Mouse (Mus musculus) heart, adult 8-10 months (tissue): ENCODE results near the gene Olfr695. TPM values are rescaled to one million over a fixed set of nuclear protein-coding genes. Genes with fewer than 3 reads are reported as not detected.
"Not testable (repeated sequence)": the region's sequence is repeated elsewhere in the genome, so short reads cannot be mapped to it uniquely, and the experiment has no call there.

Source experiments
- DNase-seq: peaks from one replicate; pipeline ENCODE4 v3.0.0; 2022; ENCODE audit warnings: low spot score
- total RNA-seq, 4 experiments: library from RNA; stranded (reverse); gene quantifications; 2 replicates each; pipeline ENCODE4 v1.2.4; 2022

Gene Olfr695
- not detected for total RNA-seq

GRCm38 (mm10) chr7:106716296-106716695, at the start of gene Olfr695:
Olfr695 (minus strand) TSS chr7:106716396.
- no peak for DNase-seq

- DNase-seq, result not testable (repeated sequence)
Measured at GRCm38 (mm10) chr7:106761008-106761407, 44.8 kb upstream of the Olfr695 start.

DNA sequence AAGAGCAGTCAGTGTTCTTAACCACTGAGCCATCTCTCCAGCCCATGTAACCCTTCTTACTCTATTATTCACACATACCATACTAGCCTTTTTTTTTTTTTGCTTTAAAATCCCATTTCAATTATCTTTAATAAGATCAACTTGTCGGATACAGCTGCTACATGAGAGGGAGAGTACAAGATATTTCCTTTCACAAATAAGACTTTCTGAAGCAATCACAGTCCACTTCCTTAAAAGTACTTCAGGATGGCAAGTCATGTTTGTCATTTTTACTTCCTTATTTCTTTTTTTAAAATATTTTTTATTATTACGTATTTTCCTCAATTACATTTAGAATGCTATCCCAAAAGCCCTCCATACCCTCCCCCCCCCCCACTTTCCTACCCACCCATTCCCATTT, 42.6 kb upstream of the Olfr695 start:
- no peak for DNase-seq

GRCm38 (mm10) chr7:106755297-106755696, 39.1 kb upstream of the Olfr695 start, which contains the start of gene Olfr698:
Olfr698 (minus strand) TSS chr7:106755397.
- no peak for DNase-seq

DNA sequence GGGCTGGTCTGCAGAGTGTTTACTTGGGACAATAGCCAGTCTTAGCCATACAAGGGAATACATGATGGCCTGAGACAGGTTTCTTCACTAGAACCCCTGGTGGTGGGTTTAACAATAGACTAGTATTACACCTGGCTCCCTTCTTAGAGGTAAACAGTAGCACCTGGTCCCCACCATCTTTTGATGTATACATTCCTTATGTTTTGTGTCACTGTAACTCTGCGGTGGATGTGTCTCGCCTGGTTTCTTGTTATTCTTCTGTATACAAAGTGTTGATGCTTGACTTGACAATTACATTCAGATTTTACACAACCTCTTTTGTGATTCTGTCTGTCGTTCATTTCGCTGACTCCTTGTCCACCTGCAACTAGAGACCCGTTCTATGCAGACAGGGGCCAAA, 29.6 kb upstream of the Olfr695 start:
- no peak for DNase-seq

- no peak for DNase-seq
Measured at GRCm38 (mm10) chr7:106742343-106742742, 26.1 kb upstream of the Olfr695 start, which contains the start of gene Olfr697. Olfr697 (minus strand) TSS chr7:106742443.

DNA sequence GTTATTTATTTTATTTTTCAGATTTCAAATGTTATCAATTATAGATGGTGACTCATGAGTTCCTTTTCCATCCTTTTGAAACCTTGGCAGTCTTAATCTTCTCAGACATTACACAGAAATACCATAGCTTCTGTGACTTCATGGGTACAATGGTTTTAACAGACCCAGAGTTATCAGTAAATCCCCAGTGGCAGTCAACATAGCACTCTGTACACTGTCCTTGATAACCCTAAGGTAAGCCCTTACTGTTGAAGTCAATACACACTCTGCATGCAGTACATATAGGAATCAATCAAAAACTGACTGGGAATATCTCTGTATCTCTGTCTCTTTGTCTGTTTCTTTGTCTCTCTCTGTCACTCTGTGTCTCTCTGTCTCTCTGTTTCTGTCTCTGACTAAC, 20.8 kb upstream of the Olfr695 start:
- no peak for DNase-seq

DNA sequence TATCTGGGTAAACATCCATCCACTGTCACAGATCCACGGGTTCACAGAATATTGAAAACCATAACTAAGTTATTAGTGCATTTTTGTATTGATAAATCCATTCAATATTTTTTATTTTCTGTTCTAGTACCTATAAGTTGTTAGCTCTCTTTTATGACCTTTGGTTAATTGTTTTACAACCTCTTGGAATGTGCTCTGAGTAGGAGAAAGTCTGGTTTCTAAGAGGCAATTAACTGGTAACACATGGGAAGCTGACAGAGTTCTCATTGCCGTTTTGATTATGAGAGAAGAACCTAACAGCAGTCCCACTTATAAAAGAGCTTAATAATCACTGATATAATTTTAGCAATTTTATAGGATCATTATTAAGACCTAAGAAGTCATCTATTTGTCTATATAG, 17.5 kb upstream of the Olfr695 start:
- DNase-seq, result no peak

DNA sequence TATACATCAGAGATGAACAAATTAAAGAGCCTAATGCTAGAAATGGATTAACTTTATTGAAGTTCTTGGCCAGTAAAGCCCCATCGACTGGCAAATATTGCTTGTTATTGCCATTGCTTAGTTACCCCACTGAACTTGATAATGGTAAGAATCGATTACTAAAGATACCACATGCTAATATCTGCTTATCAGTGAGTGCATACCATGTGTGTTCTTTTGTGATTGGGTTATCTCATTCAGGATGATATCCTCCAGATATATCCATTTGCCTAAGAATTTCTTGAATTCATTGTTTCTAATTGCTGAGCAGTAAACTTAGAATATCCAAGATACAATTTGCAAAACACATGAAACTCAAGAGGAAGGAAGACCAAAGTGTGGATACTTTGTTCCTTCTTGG, 9.5 kb upstream of the Olfr695 start:
- DNase-seq, result not testable (repeated sequence)

GRCm38 (mm10) chr7:106711463-106711862, 4.7 kb downstream of the Olfr695 start:
- no peak for DNase-seq

- DNase-seq, result not testable (repeated sequence)
Measured at GRCm38 (mm10) chr7:106707705-106708104, 8.5 kb downstream of the Olfr695 start.

GRCm38 (mm10) chr7:106696891-106697290, 19.3 kb downstream of the Olfr695 start:
- DNase-seq, result no peak

DNA sequence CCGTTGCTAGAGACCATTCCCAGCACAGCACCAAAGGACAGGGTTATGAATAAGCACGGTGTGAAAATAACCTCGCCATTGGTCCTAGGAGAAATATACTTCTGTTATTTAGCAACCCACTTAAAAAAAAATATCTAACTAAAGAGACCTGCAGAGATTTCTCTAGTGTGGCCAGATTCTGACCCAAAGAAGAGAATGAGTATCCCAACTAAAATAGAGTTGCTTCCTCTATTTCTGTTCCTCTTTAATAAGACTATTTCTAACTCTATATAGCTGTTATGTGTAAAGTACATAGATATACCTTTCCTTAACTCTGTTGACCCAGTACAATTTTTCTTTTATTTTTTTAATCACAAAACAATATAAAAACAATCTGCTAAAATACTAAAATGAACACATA, 23.2 kb downstream of the Olfr695 start:
- DNase-seq, result no peak

GRCm38 (mm10) chr7:106691714-106692113, 24.5 kb downstream of the Olfr695 start, which contains the start of gene Olfr694:
Olfr694 (minus strand) TSS chr7:106691814.
- DNase-seq, result no peak

DNA sequence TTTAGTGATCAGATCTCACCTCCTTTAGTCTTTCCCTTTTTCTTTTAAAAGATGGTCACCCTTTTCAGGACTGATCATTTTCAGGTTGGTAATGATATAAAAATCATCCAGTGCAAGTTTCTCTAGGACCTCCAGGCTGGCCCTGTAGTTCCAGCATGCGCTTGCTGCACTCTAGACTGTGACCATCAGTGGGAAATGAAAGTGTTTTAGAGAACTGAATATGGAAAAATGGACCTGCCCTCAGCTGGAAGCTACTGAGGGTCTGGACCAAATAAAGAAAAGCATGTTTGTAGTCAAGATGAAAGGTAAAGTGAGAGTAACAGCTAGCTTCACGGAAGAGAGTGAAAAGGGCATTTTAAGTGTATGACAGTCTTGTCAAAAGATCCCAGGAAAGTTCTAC, 30.8 kb downstream of the Olfr695 start:
- DNase-seq, result no peak

DNA sequence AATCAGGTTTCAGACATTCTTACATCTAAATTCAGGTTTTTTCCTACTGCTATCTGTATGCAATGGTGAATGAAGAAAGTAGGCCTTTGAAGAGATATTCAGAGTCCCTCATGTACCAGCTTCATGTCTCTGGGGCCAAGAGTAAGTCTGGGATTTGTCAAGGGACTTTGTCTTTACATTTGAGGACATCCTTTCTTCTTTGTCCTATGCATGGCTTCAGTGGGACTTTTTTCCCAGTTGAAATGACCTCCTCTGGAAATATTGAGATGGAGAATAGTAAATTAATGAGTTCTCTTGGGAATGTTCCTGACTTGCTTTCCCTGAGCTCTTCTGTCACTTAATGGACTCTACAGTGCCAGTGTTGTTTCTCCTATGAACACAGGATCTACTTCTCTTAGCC, 35.7 kb downstream of the Olfr695 start, which contains the start of gene Olfr693:
Gene Olfr693, minus strand, starts transcription at position 101 of the 400 bp plus-strand sequence.
- DNase-seq, result no peak

Other genes starting within 250 kb of the Olfr695 start
- not detected for gene Olfr693, start 35.8 kb downstream of the Olfr695 start, total RNA-seq
- not detected for gene Olfr694, start 24.6 kb downstream of the Olfr695 start, total RNA-seq
- gene Olfr697, start 26.0 kb upstream of the Olfr695 start, total RNA-seq, result not detected
- not detected for gene Olfr698, start 39.0 kb upstream of the Olfr695 start, total RNA-seq
- not detected for gene Olfr699, start 76.8 kb upstream of the Olfr695 start, total RNA-seq
- gene Olfr700, start 92.4 kb upstream of the Olfr695 start, total RNA-seq, result not detected
- gene Olfr701, start 97.7 kb upstream of the Olfr695 start, total RNA-seq, result not detected
- gene Olfr702, start 117.5 kb upstream of the Olfr695 start, total RNA-seq, result not detected
- gene Olfr703, start 127.0 kb upstream of the Olfr695 start, total RNA-seq, result not detected
- not detected for gene Olfr704, start 146.8 kb upstream of the Olfr695 start, total RNA-seq
- gene Olfr705, start 160.5 kb upstream of the Olfr695 start, total RNA-seq, result not detected
- not detected for gene Olfr706, start 171.8 kb upstream of the Olfr695 start, total RNA-seq
- not detected for gene Olfr707, start 184.8 kb upstream of the Olfr695 start, total RNA-seq
- not detected for gene Olfr1532-ps1, start 191.6 kb upstream of the Olfr695 start, total RNA-seq
- gene Olfr709-ps1, start 215.8 kb upstream of the Olfr695 start, total RNA-seq, result not detected
- gene Olfr710, start 231.9 kb upstream of the Olfr695 start, total RNA-seq, result not detected
- not detected for gene Olfr6, start 247.5 kb upstream of the Olfr695 start, total RNA-seq